Mouse (Mus musculus) spleen, adult 18-20 months (tissue): ENCODE measurements at regions not wholly inside any gene's neighbourhood (a gene's known extent, or its start where the extent isn't known, plus 50 kb on each side); places are given as distances from the start of the nearest gene placed in this dataset.

Source experiments
- DNase-seq, 2 experiments: peaks; one replicate each; pipeline ENCODE4 v3.0.0; 2022; ENCODE audit warnings: mixed read lengths in 2 of 2

DNA sequence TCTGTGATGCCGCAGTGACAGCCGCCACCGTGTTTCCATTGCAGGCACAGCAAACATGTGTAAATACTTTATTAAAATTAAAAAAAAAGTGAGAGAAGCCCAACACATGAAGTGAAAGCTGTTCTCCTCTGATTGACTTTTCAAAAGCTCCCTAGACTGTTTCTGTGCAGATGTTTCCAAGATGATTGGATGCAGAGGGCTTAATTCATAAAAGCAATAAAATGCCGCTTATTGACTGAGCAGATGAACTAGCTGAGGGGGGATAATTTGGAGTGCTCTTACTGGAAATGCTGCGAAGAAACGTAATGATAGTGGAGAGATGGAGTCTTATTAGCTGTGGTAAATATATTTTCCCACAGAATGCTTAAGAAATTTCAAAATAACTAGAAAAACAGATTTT lies 170.4 kb downstream of the Rnf144a start:
- no peak for DNase-seq

DNA sequence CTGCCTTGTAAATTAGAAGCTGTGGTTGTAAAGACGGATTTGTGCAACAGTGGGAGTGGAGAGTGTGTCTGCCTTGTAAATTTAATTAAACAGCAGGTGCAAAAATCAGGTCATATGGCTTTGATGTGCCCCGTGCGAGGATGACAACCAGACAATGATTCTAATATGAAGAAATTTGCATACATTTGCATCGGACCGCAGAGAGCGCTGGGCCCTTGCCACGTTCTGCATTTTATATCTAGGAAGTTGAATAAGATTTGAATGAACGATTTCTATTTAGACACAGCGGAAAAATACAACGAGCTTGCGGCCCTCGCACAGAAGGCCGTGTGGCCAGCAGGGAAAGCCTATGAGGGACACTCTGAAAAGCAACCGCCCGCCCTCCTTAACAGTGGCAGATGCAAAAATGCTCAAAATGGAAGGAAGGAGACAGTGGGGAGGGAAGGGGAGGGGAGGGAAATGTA lies 187.5 kb downstream of the Rnf144a start:
- DNase-seq = no peak

DNA sequence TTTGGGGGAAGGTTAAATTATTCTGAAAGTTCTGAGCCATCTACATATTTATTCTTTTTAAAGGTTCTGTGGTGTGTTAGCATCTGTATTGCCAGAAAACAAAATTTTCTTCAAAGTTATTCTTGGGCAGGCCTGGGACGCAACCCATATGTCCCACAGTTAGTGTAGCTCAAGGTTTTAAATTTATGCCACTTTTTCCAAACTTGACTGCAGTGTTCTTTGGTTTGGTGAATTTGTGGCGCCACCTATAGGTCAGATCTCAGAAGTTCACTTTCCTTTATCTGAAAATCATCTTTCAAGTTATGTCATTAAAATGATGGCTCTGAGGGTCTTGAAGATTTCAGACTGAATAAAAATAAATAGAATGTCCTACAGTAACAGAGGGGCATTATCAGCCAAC lies 188.7 kb downstream of the Rnf144a start:
- peak in 1 of 2 experiments; percentile 23 for DNase-seq

DNA sequence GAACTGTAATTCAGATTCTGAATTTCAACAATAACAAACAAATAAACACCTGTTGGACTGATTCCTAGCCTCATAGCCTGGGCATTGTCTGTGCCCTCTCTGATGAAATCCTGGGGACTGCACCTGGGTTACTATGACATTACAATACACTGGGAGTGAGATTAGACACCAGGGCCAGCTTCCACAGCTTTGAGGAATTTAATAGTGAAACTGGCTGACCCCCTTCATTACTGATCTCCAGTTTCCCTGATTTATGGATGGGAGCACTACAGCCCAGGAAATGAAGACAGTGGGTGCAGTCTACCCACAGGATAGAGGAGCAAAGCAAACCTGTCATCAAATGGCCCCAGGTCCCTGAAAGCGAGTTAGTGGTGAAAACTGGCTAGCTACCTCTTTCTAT lies 202.6 kb downstream of the Rnf144a start:
- DNase-seq = no peak

DNA sequence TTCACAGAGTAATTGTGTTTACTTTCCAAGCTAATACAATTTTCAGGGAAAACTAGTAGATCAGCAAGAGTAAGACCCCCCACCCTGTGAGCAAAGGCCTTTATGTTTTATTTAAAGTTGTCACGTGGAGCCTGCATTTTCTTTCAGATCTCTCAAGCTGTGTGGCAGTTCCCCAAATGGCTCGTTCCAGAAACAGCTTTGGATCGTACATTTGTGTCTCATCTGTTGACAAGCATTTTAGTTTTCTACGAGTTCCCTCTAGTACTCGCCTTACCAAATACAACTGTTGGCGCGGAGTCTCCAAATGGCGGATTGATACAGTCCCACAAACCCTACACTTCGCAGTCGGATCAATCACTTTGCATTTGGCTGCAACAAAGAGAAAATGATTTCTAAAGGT lies 203.6 kb downstream of the Rnf144a start:
- DNase-seq = no peak

DNA sequence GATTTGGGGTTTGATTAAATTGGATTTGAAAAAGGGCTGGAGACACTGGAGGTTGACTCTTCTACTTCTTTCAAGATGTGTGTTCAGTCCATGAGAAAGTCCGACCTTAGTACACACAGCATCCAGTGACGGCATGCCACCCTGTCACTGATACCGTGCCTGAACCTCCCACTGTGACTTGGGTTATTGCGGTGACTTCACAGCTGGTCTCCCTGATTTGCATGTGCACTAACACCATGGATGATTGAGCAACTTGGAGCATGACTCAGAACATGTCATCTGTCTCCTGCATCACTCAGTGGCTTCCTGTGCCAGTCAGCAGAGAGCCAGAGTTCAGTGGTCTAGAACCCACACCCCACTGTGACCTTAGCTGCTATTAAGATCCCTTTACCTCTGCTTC lies 208.3 kb downstream of the Rnf144a start:
- DNase-seq = no peak

DNA sequence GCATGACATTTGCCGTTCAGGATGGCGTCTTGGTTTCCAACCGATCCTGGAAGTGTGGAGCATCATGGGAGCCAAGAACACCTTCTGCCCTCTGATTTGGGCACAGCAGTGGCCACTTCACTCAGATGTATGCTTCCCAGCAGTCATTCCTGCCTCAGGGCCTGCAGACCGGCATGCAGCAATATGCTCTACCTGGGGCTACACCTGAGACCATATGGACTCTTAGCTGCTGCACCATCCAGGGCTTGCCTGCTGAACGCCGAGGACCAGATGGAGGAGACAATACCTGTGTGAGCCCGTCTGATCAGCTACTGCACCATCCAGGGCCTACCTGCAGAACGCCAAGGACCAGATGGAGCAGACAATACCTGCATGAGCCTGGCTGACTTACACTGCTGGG lies 209.0 kb downstream of the Rnf144a start:
- no peak for DNase-seq

DNA sequence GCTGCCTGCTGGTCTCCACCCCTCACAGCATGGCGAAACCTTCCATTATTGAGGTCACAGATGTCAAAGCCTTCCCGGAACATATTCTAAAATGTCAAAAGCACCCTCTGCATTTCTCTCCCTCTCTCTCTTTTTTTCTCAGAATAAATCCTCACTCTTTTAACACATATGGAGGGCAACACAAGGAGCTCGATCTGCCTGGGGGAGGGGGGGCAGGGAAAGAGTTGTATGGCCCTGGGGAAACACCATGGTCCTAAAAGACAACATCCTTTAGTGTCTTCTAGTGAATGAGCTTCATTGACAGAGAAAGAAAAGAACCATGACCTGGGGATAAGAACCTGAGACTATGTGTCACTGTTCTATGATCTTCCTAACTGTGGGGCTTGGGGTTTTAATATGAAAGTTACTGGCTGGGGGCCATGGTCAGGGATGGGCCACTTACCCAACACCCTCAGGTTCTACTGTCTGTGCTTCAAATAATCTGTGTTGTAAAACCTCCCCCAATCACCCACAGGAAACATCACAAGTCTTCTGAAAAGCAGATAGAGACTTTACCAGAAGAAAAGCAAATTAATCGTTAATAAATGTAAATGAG lies 223.0 kb downstream of the Rnf144a start:
- no peak for DNase-seq

DNA sequence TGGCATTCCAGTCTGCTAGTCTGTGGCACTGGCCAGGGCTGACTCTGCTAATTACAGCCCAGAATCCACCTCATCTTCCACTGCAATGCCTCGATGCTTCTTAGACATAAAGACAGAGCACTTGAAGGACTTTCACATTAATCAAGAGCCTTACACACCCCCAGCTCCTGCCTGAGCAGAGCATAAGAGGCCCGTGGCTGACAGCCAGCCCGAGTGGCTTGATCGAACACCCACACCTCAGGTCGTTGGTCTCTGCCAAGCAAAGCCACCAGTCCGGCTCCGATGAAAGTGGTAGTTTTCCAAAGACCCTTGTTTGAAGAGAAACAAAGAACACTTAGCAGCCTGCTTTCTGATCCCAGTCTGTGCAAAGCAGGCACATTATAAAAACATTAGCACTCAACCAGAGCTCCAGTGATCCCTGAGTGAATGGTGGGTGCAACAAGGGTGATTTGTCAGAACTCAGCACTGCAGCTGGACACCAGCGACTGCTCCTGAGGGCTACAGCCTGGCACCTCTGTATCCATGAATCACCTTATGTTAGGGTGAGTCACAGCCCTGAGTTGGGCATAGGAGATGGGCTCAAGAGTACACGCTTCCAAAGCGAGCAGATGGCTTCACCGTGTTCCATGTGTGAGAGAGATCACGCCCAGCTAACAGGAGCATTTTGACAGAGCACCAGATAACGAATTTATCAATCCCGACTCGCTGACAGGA lies 223.6 kb downstream of the Rnf144a start:
- no peak for DNase-seq

DNA sequence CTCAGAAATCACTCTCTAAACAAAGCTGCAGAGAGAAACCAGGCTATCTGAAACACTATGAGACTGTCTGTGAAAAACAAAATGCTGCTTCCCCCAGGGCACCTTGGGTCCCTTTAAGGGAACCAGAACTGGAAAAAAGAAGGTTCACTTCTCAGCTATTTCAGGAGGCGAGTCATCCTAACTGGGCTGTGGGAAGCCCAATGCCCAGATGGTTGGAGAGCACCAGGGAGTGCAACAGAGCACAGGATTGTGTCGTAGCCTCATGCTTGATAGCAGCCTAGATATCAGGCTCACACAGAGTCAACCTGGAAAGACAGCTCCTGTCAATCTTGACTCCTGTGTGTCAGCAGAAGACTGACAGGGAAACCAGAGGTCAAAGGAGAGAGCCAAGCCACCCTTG lies 226.1 kb downstream of the Rnf144a start:
- DNase-seq = no peak

DNA sequence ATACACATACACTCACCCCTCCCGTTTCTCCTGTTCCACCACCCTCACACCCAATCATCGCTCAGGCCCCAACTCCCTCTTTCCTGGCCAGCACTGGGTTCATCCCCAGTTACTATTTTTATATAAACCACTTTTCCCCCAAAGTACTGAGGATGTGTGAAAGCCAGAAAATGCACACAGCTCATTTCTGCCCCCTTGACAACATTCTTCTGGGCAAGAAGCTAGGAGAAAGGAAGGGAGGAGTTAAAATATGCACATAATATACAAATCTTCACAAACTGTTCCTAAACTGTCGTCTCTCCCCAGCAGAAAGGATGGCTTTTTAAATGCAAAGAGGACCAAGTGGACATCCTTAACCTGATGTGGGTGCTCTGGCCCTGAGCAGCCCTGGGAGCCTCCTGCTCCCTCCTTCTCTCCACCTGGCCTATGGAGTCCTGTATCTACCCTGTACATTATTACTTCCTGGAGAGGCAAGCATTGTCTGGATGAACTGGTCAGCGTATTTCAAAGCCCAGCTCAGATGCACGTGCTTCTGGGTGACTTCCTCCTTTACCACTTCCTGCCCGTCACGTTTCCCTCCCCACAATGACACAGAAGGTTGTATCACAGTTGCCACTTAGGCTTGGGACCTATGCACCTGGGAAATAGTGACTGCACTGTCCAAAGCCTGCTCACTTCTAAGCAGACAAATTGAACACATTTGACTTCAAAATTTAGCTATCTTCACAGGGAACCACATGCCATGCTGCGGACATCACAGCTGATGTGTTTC lies 227.8 kb downstream of the Rnf144a start:
- peak; percentile 7 to 8 for DNase-seq

DNA sequence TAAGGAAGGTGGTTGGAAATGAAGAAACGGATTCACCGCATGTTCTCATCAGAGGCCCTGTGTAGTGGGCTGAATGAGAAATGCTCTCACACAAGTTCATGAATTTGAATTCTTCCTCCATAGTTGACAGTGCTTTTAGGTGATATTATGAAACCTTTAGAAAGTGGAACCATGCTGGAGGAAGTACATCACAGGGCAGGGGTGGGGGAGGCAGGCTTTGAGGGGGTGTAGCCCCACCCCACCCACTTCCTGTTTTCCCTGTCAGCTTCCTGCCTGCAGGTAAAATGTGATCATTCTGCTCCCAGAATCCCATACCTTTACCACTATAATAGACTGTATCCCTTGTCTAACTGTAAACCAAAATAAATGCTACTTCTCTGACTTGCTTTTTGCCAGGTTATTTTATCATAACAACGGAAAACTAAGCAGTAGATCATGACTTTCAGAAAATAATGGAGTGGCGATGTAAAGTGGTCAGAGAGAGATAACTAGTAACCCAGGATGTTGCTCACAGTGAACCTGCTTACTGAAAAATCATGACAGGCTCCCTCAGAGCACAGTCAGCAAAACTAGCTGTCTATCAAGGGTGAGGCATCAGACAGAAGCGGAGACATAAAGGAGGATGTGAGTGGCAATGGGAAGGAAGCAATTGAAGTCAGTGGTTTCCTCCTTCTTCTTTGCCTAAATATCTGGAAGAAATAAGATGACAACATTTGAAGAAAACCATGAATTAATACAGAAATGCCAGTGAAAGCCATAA lies 230.2 kb downstream of the Rnf144a start:
- DNase-seq = peak; percentile 13

DNA sequence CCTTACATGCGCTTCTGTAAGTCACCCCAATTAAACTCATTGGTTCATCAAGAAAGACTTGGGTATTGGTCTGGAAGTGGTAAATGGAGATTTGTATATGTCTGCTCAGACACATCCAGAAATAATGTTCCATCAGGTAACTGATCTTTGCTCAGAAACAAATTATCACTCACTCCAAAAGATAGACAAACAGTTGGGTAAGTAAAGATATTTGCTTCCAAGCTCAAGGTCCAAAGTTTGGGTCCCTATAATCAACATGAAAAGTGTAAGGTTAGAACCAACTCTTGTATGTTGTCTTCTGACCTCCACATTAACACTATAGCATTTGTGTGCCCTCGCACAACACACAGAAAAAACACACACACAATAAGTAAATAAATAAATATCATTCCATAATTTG lies 232.0 kb downstream of the Rnf144a start:
- DNase-seq = no peak

DNA sequence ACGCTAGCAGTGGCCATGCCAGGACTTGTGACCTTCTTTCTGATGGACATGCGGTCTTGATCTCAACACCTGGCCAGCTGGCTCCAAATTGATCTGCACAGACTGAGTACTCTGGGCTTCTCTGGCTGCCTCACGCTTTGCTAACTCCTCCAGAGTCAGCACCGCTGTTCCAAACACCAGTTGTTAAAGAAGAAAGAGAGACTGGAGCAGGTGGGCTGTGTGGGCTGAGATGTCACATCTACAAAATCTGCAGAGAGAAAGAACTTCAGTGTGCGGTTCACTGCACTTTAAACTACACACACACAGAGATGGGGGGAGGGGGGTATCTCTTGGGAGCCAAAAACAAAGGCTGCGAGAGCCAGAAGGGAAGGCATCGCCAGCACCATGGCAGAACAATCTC lies 234.2 kb downstream of the Rnf144a start:
- no peak for DNase-seq

DNA sequence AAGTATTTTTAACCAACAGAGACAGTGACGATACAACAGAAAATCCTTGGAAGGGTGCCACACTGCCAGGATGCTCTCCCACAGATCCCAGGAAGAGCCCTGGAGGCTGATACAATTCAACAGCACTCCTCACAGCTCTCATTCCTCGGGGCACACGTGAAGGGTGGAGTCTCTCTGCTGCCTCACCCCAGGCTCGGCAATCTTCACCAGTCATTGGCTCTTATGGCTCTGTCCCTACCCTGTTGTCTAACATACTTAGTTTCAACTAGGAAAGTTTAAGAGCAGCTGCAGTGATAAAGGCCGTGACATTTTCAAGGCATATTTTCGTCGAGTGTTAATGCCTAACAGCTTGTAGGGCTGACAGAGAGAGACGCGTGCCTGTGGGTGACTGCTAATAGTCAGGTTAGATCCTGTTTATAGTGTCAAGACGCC lies 238.8 kb downstream of the Rnf144a start:
- no peak for DNase-seq

DNA sequence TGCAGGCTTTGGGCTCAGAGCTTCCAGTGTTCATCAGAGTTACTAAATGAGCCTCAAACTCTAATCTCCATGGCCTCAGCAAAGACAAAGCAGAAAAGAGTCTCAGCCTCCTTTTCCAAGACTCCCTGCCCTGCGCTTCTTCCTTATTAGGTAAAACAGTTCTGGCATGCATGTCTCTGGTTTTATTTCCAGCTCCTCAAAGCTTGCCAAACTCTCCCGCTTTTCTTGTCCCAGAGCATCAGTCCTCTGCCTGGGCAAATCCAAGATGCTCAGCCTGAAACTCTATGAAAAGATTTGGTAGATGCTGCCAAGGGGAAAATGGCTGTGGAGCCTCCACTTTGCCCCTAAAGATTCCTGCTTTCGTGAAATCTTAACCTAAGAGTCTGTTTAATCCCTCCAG lies 251.6 kb downstream of the Rnf144a start:
- DNase-seq = no peak

DNA sequence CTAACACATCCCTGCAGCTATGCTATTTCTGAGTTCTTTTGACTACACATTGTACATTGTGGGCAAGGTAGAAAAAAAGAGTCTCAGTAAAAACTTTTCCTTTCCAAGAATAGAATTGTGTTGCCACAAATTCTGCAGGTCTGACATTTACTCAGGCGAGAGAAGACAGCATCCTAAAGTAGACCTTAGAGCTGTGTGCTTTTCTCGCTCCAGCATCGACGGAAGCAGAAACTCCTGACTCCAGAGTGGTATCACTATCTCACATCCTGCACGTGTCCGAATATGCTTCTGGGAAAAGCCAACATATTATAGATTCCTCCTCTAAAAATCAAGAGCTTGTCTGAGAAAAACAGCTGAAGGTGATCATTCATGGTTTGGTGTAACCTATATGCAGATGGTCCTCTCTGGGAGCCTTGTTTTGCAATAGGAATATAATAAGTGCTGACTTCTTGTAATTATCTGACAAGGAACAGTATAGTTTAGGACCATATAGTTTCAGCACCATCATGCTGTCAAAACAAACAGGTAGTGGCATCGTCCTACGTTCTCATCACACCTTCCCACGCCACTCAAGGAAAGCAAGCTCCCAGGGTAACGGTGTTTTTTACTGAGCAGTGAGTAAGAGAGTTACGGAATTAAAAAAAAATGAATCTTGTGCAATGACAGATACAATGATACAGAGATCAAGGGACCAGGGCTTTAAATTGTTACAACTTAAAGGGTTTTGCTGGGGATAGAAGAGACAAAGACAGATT lies 254.0 kb downstream of the Rnf144a start:
- no peak for DNase-seq

DNA sequence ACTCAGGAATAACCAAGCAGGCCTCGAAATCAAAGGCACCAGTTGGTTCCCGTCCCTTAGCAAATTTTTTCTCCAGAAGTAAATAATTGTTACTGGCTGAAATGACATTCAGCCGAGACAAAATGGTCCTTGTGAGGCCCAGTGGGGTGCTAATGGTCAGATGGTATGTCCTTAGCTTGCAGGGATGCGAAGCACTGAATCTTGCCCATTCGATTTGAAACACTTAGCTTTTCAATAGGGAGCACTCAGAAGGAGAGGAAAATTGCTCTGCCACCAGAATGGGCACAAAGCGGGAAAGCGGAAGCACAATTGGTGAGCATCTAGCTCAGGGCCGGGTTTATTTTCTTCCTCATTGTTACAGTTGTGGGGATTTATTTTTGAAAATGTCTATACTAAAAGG lies 262.1 kb downstream of the Rnf144a start:
- no peak for DNase-seq

DNA sequence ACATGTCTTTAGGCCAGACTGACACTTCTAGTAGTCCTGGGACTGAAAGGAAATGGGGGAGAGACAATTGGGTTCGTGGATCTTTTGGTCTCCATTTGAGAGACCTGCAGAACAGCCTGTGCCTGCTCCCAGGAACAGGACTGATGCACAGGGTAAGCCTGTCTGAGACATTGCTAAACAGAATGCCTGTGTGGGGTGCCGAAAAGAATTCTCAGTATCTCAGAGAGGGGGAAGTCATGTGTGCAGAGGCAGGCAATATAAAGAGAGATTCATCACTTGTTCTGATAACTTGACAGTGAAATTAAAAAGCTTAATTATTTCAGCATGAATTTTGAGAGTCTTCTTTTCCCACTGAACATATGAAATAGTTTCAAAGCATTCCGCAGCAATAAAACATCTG lies 268.7 kb downstream of the Rnf144a start:
- DNase-seq = no peak

DNA sequence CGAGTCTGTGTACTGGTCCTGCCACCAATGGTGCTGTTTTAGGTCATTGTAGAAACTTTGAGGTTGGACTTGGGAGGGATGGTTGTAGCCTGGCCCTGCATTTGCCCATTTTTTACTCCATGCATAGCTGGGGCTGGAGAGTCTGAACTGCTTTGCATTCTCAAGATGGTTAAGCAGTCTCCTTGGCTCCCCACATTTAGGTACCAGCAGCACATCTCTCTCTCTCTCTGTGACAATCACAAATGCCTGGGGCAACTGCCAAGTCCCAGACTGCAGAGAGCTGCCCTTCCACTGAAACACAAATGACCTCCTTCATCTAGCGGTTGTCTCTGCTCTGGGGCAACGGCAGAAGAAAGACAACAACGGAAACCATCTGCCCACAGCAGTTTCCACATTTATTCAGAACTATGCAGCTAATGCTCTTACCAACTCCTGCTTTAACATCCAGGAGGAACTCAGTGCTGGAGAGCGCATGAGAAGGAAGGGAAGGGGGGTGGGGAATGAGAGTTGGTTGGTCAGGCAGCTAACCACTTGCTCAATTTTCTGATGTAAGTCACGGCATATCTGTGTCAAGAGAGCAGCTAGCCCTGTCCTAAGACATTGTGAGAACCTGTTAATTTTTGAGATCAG lies 269.9 kb downstream of the Rnf144a start:
- DNase-seq = no peak

DNA sequence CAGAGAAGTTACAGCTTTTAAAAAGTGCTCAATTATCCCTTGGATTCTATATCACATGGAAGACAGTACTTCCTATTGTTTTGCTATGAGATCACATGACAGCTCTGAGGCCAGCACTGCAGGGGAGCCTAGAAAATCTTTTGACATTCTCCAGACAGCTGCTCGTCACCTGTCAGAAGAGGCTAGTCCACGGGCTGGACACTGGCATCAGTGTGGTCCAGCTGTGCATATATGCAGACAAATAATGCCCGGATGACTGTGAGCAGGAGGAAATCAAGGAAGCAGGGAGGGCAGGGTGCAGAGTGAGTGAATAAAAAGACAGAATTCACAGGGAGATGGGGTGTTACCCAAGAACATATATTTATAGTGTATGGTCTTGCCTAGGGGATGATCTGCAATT lies 270.4 kb downstream of the Rnf144a start:
- no peak for DNase-seq

DNA sequence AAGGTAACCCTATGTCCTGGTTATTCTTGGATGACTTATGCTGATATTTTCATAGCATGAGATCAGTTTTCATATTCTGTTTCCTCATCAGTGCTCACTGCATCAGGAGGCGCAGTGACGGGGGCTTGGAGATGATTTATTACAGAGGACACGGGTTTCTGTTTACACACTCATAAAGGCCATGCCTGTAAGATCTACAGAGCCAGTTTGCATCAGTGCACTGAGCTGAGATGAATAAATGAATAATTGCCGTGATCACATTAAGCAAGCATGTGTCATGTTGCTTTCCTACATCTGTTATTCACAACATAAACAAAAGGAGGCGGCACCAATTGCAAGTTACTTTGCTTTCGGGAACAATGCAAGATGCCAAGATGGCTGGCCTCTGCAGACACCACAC lies 271.6 kb downstream of the Rnf144a start:
- DNase-seq = no peak
